Mouse (Mus musculus): Measurements from ENCODE around the gene Ramp3. TPM values are rescaled to one million over a fixed set of nuclear protein-coding genes. Genes with fewer than 3 reads are reported as not detected.

Gene Ramp3
- polyA plus RNA-seq, 1 experiment from 2014 or later: 3.5 TPM

- Histone ChIP-seq H3K27ac (ENCODE audit: low read depth, low read length) (no peak overlapping the region), H3K9ac (ENCODE audit: low read length) (no peak overlapping the region), H3K4me2 (ENCODE audit: low read depth, low read length, severe bottlenecking) (no peak overlapping the region), H3K27me3 (ENCODE audit: control insufficient read depth, insufficient read depth, low read length) (no peaks in the 10 kb centered on the region), H3K4me1 (replicated peaks; ENCODE audit: control insufficient read depth, insufficient read depth, low read length) (no peaks in the 10 kb centered on the region), H3K9me3 (ENCODE audit: control insufficient read depth, low read length) (no peaks in the 10 kb centered on the region), H3K4me3 (ENCODE audit: low read depth, low read length) (no peak overlapping the region), H3K36me3 (ENCODE audit: control insufficient read depth, insufficient read depth, low read length) (no peaks in the 10 kb centered on the region)
- DNase-seq (ENCODE audit: low spot score) (peak; percentile 85), ATAC-seq (replicated peaks; ENCODE audit: low FRiP score) (peak; percentile 67)
- WGBS: 2% methylated on average over 2 of the region's 2 CpGs
Measured at GRCm38 (mm10) chr11:6654903-6655302, 3.4 kb upstream of the Ramp3 start.

DNA sequence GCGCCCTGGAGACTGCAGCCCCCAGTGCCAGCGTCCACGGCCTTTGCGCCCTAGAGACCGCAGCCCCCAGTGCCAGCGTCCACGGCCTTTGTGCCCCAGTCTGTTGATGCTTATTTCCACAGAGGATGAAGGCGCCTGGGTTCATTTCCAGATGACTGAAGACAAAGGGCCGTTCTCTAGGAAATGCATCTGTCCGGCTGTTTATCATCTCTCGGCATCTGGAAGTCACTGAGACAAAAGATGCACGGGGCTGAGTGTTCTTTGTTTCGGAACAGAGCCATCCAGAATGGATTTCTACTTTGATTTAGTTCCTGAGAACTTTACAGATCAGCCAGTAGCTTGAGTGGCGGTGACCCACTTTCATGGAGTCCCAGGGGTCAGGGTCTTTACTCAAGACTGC is 2.9 kb downstream of the Ramp3 start:
- Histone ChIP-seq H3K4me3 (ENCODE audit: low read depth, low read length) (no peak overlapping the region), H3K36me3 (ENCODE audit: control insufficient read depth, insufficient read depth, low read length) (no peaks in the 10 kb centered on the region), H3K27ac (ENCODE audit: low read depth, low read length) (no peak overlapping the region), H3K4me1 (replicated peaks; ENCODE audit: control insufficient read depth, insufficient read depth, low read length) (no peaks in the 10 kb centered on the region), H3K9me3 (ENCODE audit: control insufficient read depth, low read length) (no peaks in the 10 kb centered on the region), H3K4me2 (ENCODE audit: low read depth, low read length, severe bottlenecking) (no peak overlapping the region), H3K27me3 (ENCODE audit: control insufficient read depth, insufficient read depth, low read length) (no peaks in the 10 kb centered on the region), H3K9ac (ENCODE audit: low read length) (no peak overlapping the region)
- WGBS: 79% methylated on average over 14 of the region's 14 CpGs
- ATAC-seq (replicated peaks; ENCODE audit: low FRiP score) (no peak), DNase-seq (ENCODE audit: low spot score) (no peak)

DNA sequence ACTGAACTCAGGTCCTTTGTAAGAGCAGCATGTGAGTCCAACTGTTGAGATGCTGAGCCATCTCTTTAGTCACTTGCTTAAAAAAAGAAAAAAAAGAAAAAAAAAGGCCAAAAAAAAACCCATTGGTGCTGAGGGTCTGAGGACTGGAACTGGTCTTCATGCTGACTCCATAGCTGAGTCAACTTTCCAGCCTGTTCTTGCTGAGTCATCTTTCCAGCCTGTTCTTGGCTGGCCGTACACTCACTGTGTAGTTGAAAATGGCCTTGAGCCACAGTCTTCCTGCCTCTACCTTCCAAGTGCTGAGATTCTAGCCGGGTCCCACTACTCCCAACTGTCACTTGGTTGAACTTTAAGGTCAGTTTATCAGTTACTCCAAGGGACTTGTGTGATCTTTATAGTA is 8.3 kb downstream of the Ramp3 start:
- no peak for DNase-seq (ENCODE audit: low spot score)
- no peak overlapping the region for H3K4me2 ChIP-seq (ENCODE audit: low read depth, low read length, severe bottlenecking)

DNA sequence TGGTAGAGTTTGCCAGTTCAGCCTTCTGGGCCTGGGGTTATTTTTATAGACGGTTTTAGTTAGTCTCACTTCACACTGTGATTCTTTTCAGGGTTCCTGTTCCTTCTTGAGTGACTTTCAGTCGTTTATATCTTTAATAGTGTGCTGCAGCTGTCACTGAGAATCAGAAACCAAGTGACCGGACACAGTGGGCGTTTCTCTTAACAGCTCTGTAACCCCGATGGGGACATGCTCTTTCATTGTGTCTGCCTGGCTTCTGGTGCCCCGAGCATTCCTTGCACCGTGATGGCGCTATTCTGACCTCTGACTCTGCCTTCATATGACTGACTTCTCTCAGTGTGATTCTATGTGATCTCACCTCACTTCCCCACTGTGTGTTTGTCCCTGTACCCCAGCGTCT is 10.7 kb downstream of the Ramp3 start:
- no peaks in the 10 kb centered on the region for H3K4me1 ChIP-seq (replicated peaks; ENCODE audit: control insufficient read depth, insufficient read depth, low read length)
- 32% methylated on average over 9 of the region's 9 CpGs for WGBS
- no peak for DNase-seq (ENCODE audit: low spot score)
- H3K36me3 ChIP-seq (ENCODE audit: control insufficient read depth, insufficient read depth, low read length): no peaks in the 10 kb centered on the region
- no peak for ATAC-seq (replicated peaks; ENCODE audit: low FRiP score)
- H3K27ac ChIP-seq (ENCODE audit: low read depth, low read length): no peak overlapping the region
- H3K27me3 ChIP-seq (ENCODE audit: control insufficient read depth, insufficient read depth, low read length): no peaks in the 10 kb centered on the region
- H3K9me3 ChIP-seq (ENCODE audit: control insufficient read depth, low read length): no peaks in the 10 kb centered on the region
- no peak overlapping the region for H3K4me2 ChIP-seq (ENCODE audit: low read depth, low read length, severe bottlenecking)
- H3K4me3 ChIP-seq (ENCODE audit: low read depth, low read length): no peak overlapping the region
- no peak overlapping the region for H3K9ac ChIP-seq (ENCODE audit: low read length)

More for the DNA sequence above, 8.3 kb downstream of the Ramp3 start:
- no peak overlapping the region for H3K4me3 ChIP-seq (ENCODE audit: low read depth, low read length)
- H3K27me3 ChIP-seq (ENCODE audit: control insufficient read depth, insufficient read depth, low read length): no peaks in the 10 kb centered on the region
- ATAC-seq (replicated peaks; ENCODE audit: low FRiP score): no peak
- no peak overlapping the region for H3K27ac ChIP-seq (ENCODE audit: low read depth, low read length)
- H3K36me3 ChIP-seq (ENCODE audit: control insufficient read depth, insufficient read depth, low read length): no peaks in the 10 kb centered on the region
- no peaks in the 10 kb centered on the region for H3K9me3 ChIP-seq (ENCODE audit: control insufficient read depth, low read length)
- no peak overlapping the region for H3K9ac ChIP-seq (ENCODE audit: low read length)
- WGBS: 88% methylated on average over 2 of the region's 2 CpGs
- H3K4me1 ChIP-seq (replicated peaks; ENCODE audit: control insufficient read depth, insufficient read depth, low read length): no peaks in the 10 kb centered on the region

GRCm38 (mm10) chr11:6670044-6670443 is 11.7 kb downstream of the Ramp3 start:
- Histone ChIP-seq H3K27me3 (ENCODE audit: control insufficient read depth, insufficient read depth, low read length) (no peaks in the 10 kb centered on the region), H3K9ac (ENCODE audit: low read length) (no peak overlapping the region), H3K4me2 (ENCODE audit: low read depth, low read length, severe bottlenecking) (no peak overlapping the region), H3K9me3 (ENCODE audit: control insufficient read depth, low read length) (no peaks in the 10 kb centered on the region), H3K36me3 (ENCODE audit: control insufficient read depth, insufficient read depth, low read length) (no peaks in the 10 kb centered on the region), H3K4me1 (replicated peaks; ENCODE audit: control insufficient read depth, insufficient read depth, low read length) (no peaks in the 10 kb centered on the region), H3K4me3 (ENCODE audit: low read depth, low read length) (no peak overlapping the region), H3K27ac (ENCODE audit: low read depth, low read length) (no peak overlapping the region)
- DNase-seq (ENCODE audit: low spot score) (no peak), ATAC-seq (replicated peaks; ENCODE audit: low FRiP score) (no peak)
- 56% methylated on average over 2 of the region's 2 CpGs for WGBS

DNA sequence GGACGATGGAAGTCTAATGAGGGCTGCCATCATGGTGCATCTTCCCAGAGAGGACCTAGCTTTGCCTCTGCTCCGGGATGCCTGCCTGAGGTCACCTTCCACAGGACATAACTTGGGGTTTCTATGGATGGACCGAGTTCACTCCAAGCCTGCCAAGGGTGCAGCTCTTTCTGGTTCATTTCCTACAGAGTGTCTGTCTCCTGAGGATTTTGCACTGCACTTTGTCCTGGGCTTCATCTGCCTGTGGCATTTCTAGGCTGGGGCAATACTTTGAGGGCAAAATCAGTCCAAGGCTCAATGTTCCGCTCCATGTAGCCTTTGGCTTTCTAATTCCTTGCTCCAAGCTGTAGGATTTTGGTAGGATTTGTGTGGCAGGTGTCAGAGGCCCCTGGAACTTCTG is 12.5 kb downstream of the Ramp3 start:
- Histone ChIP-seq H3K27ac (ENCODE audit: low read depth, low read length) (no peak overlapping the region), H3K4me2 (ENCODE audit: low read depth, low read length, severe bottlenecking) (no peak overlapping the region), H3K9ac (ENCODE audit: low read length) (no peak overlapping the region), H3K4me1 (replicated peaks; ENCODE audit: control insufficient read depth, insufficient read depth, low read length) (no peaks in the 10 kb centered on the region), H3K36me3 (ENCODE audit: control insufficient read depth, insufficient read depth, low read length) (no peaks in the 10 kb centered on the region), H3K9me3 (ENCODE audit: control insufficient read depth, low read length) (no peaks in the 10 kb centered on the region), H3K27me3 (ENCODE audit: control insufficient read depth, insufficient read depth, low read length) (no peaks in the 10 kb centered on the region), H3K4me3 (ENCODE audit: low read depth, low read length) (no peak overlapping the region)
- DNase-seq (ENCODE audit: low spot score): no peak
- ATAC-seq (replicated peaks; ENCODE audit: low FRiP score): no peak
- 89% methylated on average over 4 of the region's 4 CpGs for WGBS

DNA sequence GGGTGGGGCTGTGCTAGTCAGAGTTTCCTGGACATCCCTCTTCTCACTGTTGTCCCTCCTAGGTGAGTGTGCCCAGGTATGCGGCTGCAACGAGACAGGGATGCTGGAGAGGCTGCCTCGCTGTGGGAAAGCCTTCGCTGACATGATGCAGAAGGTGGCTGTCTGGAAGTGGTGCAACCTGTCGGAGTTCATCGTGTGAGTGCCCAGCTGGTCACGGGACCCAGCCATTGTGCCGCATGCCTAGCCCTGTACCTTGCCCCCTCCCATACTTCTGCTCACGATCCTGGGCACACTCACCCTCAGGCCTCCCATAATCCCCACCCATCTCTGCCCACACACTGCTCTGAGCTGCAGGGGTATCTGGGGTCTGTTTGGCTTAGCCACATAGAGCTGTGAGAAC is 16.4 kb downstream of the Ramp3 start:
- Histone ChIP-seq H3K27me3 (ENCODE audit: control insufficient read depth, insufficient read depth, low read length) (no peaks in the 10 kb centered on the region), H3K9me3 (ENCODE audit: control insufficient read depth, low read length) (no peaks in the 10 kb centered on the region), H3K4me2 (ENCODE audit: low read depth, low read length, severe bottlenecking) (no peak overlapping the region), H3K27ac (ENCODE audit: low read depth, low read length) (no peak overlapping the region), H3K36me3 (ENCODE audit: control insufficient read depth, insufficient read depth, low read length) (no peaks in the 10 kb centered on the region), H3K4me3 (ENCODE audit: low read depth, low read length) (no peak overlapping the region), H3K4me1 (replicated peaks; ENCODE audit: control insufficient read depth, insufficient read depth, low read length) (no peaks in the 10 kb centered on the region), H3K9ac (ENCODE audit: low read length) (no peak overlapping the region)
- no peak for DNase-seq (ENCODE audit: low spot score)
- no peak for ATAC-seq (replicated peaks; ENCODE audit: low FRiP score)
- 88% methylated on average over 9 of the region's 9 CpGs for WGBS

GRCm38 (mm10) chr11:6675402-6675801 is 17.1 kb downstream of the Ramp3 start:
- ATAC-seq (replicated peaks; ENCODE audit: low FRiP score) (no peak), DNase-seq (ENCODE audit: low spot score) (no peak)
- 76% methylated on average over 7 of the region's 7 CpGs for WGBS
- H3K4me2 ChIP-seq (ENCODE audit: low read depth, low read length, severe bottlenecking): no peak overlapping the region
- H3K4me1 ChIP-seq (replicated peaks; ENCODE audit: control insufficient read depth, insufficient read depth, low read length): 0 out of 2 replicates have a peak, but pooled peaks cover 2% of the 10 kb centered on the region
- no peaks in the 10 kb centered on the region for H3K27me3 ChIP-seq (ENCODE audit: control insufficient read depth, insufficient read depth, low read length)
- no peak overlapping the region for H3K9ac ChIP-seq (ENCODE audit: low read length)
- H3K4me3 ChIP-seq (ENCODE audit: low read depth, low read length): no peak overlapping the region
- H3K27ac ChIP-seq (ENCODE audit: low read depth, low read length): no peak overlapping the region
- H3K36me3 ChIP-seq (ENCODE audit: control insufficient read depth, insufficient read depth, low read length): no peaks in the 10 kb centered on the region
- no peaks in the 10 kb centered on the region for H3K9me3 ChIP-seq (ENCODE audit: control insufficient read depth, low read length)

DNA sequence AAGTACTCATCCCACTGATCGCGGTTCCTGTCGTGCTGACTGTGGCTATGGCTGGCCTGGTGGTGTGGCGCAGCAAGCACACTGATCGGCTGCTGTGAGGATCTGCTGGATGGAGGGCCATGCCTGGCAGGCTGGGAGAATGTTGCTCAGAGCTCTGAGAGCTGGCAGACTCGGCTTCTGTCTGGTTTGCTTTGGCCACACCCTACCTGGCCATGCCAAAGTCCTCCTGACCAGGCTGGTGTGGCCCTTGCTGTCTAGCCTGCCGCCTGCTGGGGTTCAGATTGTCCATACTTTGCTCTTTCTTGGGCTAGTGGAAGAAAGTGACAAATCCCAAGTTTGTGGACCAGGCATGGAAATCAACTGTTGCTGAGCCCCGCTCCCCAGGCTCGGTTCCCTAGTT is 18.3 kb downstream of the Ramp3 start:
- 86% methylated on average over 9 of the region's 9 CpGs for WGBS

More for the DNA sequence above, 18.3 kb downstream of the Ramp3 start:
- Histone ChIP-seq H3K4me3 (ENCODE audit: low read depth, low read length) (no peak overlapping the region), H3K27me3 (ENCODE audit: control insufficient read depth, insufficient read depth, low read length) (no peaks in the 10 kb centered on the region), H3K9me3 (ENCODE audit: control insufficient read depth, low read length) (no peaks in the 10 kb centered on the region), H3K36me3 (ENCODE audit: control insufficient read depth, insufficient read depth, low read length) (no peaks in the 10 kb centered on the region), H3K27ac (ENCODE audit: low read depth, low read length) (no peak overlapping the region), H3K9ac (ENCODE audit: low read length) (no peak overlapping the region), H3K4me2 (ENCODE audit: low read depth, low read length, severe bottlenecking) (no peak overlapping the region), H3K4me1 (replicated peaks; ENCODE audit: control insufficient read depth, insufficient read depth, low read length) (0 out of 2 replicates have a peak, but pooled peaks cover 2% of the 10 kb centered on the region)
- ATAC-seq (replicated peaks; ENCODE audit: low FRiP score) (no peak), DNase-seq (ENCODE audit: low spot score) (no peak)

Data from forebrain, embryonic 11.5 days (tissue).